Mouse (Mus musculus) neutrophil, adult 65 days (primary cell): ENCODE measurements around the gene Lce1a2. TPM values are rescaled to one million over a fixed set of nuclear protein-coding genes. Genes with fewer than 3 reads are reported as not detected.

Source experiments
- total RNA-seq: library from RNA; stranded (reverse); gene quantifications from 2 replicates; pipeline ENCODE4 v1.2.4, GENCODE M21; 2023

The Lce1a2 gene
- total RNA-seq, result not detected in 2 replicates

GRCm38 (mm10) chr3:92670215-92670614 is at the start of gene Lce1a2:
Gene Lce1a2, minus strand, starts transcription at chr3:92670315.

GRCm38 (mm10) chr3:92708974-92709373 is 38.9 kb upstream of the Lce1a2 start, which contains the start of gene Lce1e:
Gene Lce1e, minus strand, starts transcription at chr3:92709074.

GRCm38 (mm10) chr3:92687110-92687509 is 17.0 kb upstream of the Lce1a2 start, which contains the start of gene Lce1d:
Gene Lce1d, minus strand, starts transcription at chr3:92687210.

GRCm38 (mm10) chr3:92678947-92679346 is 8.8 kb upstream of the Lce1a2 start, which contains the start of gene Lce1c:
Gene Lce1c, plus strand, starts transcription at chr3:92679247.

GRCm38 (mm10) chr3:92656826-92657225 is 13.3 kb downstream of the Lce1a2 start, which contains the start of gene Lce1b:
Gene Lce1b, minus strand, starts transcription at chr3:92656926.

DNA sequence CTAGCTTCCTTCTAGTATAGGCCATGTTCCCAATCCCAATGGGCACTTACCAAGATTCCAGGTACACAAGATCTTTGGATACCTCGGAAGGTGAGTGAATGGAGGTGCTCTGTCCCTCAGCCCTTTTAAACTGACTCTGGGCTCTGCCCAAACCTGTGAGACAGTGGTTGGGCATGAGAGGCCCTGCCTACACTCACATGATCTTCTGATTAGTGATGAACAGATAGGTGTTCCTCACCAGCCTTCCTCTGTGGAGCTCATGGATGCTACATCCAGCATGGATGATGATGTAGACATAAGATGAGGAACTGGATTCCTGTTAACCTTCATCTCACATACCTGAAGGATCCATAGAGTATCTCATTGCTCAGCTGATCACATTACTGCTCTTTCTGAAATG is 21.9 kb downstream of the Lce1a2 start, which contains the start of gene Lce1a1:
TSS of gene Lce1a1 (minus strand) at position 101 of the 400 bp plus-strand sequence.

DNA sequence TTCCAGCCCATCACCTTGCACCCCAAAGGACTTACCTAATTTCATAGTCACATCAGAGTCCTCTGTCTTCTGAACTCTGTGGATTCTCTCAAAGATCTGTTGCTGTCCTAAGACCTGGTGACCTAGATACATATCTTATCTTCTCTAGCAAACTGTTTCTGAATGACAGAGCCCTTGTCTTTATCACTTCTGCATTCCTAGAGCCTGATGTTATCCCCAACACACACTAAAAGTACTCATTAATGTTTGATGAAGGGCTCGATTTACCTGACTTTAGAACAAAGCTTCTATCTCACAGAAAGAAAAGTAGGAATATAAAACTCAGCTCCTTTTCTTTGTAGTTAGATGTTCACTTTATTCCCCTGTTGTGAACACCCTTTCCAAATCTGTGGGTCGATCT is 48.6 kb downstream of the Lce1a2 start, which contains the start of gene Lce6a:
TSS of gene Lce6a (minus strand) at position 101 of the 400 bp plus-strand sequence.

Other genes with a start within 250 kb of the Lce1a2 start
- 2.2 TPM in 1 of 2 replicates, not detected in the other for gene Gm9774, start 240.9 kb downstream of the Lce1a2 start, total RNA-seq
- gene Sprr2k, start 237.7 kb downstream of the Lce1a2 start, total RNA-seq, result not detected in 2 replicates
- gene Sprr1b, start 231.5 kb downstream of the Lce1a2 start, total RNA-seq, result not detected in 2 replicates
- not detected in 2 replicates for gene Sprr3, start 211.6 kb downstream of the Lce1a2 start, total RNA-seq
- gene Sprr1a, start 184.4 kb downstream of the Lce1a2 start, total RNA-seq, result not detected in 2 replicates
- gene Sprr4, start 169.8 kb downstream of the Lce1a2 start, total RNA-seq, result not detected in 2 replicates
- not detected in 2 replicates for gene 2310046K23Rik, start 135.8 kb downstream of the Lce1a2 start, total RNA-seq
- gene Ivl, start 96.6 kb downstream of the Lce1a2 start, total RNA-seq, result not detected in 2 replicates
- gene Smcp, start 81.3 kb downstream of the Lce1a2 start, total RNA-seq, result not detected in 2 replicates
- not detected in 2 replicates for gene 2210017I01Rik, start 62.8 kb downstream of the Lce1a2 start, total RNA-seq
- not detected in 2 replicates for gene Lce6a, start 48.7 kb downstream of the Lce1a2 start, total RNA-seq
- gene Lce1a1, start 22.0 kb downstream of the Lce1a2 start, total RNA-seq, result not detected in 2 replicates
- not detected in 2 replicates for gene Lce1b, start 13.4 kb downstream of the Lce1a2 start, total RNA-seq
- not detected in 2 replicates for gene Lce1c, start 8.9 kb upstream of the Lce1a2 start, total RNA-seq
- gene Lce1d, start 16.9 kb upstream of the Lce1a2 start, total RNA-seq, result not detected in 2 replicates
- gene Lce1e, start 38.8 kb upstream of the Lce1a2 start, total RNA-seq, result not detected in 2 replicates
- not detected in 2 replicates for gene Lce1f, start 50.0 kb upstream of the Lce1a2 start, total RNA-seq
- not detected in 2 replicates for gene Gm38119, start 68.8 kb upstream of the Lce1a2 start, total RNA-seq
- not detected in 2 replicates for gene Lce1g, start 82.0 kb upstream of the Lce1a2 start, total RNA-seq
- gene Lce1h, start 94.8 kb upstream of the Lce1a2 start, total RNA-seq, result not detected in 2 replicates
- gene Lce1i, start 108.6 kb upstream of the Lce1a2 start, total RNA-seq, result not detected in 2 replicates
- gene Lce1j, start 120.2 kb upstream of the Lce1a2 start, total RNA-seq, result not detected in 2 replicates
- gene Lce1k, start 137.6 kb upstream of the Lce1a2 start, total RNA-seq, result not detected in 2 replicates
- gene Kprp, start 156.9 kb upstream of the Lce1a2 start, total RNA-seq, result not detected in 2 replicates
- not detected in 2 replicates for gene Lce1l, start 181.0 kb upstream of the Lce1a2 start, total RNA-seq
- gene 2310050C09Rik, start 199.9 kb upstream of the Lce1a2 start, total RNA-seq, result not detected in 2 replicates